Mouse (Mus musculus): ENCODE data around the gene Sema6d.

Gene Sema6d

DNA sequence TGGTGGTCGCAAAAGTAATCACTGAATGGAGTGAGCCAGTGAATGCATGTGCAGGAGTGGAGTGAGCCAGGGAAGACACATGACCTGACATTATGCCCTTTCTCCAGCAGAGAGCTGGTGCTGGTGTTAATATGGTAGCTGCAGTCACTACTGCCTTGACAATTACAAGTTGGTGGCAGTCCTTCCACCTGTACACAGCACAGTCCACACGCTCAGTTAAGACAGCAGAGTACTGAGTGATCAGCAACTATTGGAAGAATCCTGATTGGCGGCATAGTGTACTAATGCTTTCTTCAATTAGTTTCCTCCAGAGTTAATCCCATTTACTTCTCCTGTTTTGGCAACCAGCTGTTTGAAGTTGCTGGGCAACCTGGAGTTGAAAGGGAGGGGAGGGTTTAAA lies 81.9 kb downstream of the Sema6d start:
- no peak for DNase-seq (ENCODE audit: low spot score in 2 of 2)

DNA sequence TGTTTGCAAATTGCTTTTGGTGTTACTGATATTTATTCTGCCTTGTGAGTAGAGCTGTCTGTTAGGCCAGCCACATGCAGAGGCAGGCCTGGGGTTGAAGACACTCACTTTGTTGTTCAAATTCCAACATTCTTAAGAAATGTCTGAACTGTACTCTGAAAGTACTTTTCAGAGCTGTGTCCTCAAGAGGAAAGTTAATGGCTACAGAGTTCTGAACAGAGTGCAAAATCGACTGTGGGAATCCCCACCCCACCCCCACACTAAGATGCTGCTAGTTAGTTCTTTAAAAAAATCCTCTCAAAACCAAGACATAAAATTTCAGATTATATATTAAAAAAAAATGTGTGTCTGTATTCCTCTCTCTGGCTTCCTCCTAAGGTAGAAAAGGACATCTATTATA lies 86.5 kb downstream of the Sema6d start:
- no peak for DNase-seq (ENCODE audit: low spot score in 2 of 2)

DNA sequence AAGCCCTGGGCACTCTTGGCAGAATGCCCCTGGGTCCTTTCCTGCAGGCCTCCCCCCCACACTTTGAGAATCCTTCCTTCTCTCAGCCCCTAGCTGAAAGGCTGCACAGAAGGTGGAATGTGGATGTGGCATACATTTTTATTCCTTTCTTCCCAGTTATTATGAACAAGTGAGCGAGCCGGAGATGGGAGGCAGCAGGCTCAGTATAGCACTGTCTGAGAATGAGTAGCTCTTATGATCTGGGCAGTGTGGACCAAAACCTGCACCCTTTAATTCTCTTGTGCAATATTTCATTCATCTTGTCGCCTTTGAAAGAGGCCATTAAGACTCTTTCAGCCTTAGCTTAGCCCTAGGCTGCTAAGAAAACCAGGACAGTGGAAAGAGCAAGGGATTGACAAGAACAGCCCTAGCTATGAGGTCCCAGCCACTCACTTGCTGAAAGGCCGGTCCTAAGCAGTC lies 87.0 kb downstream of the Sema6d start:
- DNase-seq (ENCODE audit: low spot score in 2 of 2), result no peak

DNA sequence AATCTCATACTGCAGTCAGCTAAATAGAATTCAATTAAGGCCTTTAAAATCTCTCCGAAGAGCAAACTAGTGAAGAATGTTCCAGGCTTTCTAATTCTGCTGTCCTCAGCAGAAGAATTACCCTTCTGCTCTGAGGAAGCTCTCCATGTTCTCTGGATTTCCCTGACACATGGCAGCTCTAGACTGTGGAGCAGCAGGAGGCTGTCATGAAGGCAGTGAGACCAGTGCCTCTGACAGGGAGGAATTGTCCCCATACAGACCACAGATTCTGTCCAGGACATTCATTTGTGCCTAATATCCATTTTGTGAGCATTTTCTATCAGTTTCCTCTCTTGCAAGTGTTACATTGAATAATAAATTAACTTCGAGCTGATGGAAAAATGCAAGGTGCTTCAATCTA lies 99.5 kb downstream of the Sema6d start:
- DNase-seq (ENCODE audit: low spot score in 2 of 2), result no peak

DNA sequence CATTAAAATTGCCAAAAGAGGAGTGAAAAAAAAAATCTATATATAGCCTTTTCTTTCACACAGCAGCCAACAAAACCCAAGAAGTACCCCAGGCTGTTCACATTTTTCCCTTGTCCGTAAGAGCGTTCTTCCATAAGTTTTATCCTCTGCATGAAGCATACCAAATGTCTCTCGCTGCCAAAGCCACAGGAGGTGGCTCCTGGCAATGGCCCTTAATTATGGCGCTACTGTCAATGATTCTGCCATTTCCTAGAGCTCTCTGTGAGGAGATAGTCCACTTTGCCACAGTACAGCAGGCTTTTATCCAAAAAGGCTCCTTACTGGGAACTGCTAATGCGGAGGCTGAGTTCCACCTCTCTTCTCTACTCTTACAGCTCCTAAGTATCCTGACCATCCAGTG lies 104.3 kb downstream of the Sema6d start:
- no peak for DNase-seq (ENCODE audit: low spot score in 2 of 2)

DNA sequence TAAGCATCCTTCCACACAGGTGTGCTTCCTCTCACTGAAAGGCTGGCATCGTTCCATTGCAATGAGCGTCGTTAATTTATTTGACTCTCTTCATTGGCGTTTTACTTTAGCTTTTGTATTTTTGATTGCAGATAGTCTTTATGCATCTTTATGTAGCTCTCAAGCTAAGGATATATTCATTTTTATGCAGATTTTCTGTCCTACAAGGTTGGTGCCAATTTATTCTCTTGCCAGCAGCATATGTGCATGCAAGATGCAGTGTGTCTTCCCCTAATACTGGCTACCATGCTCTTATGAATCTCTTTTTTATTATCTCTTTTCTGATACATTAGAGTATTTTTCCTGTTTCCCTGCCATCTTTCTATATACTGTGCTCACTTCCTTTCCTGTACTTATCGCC lies 111.7 kb downstream of the Sema6d start:
- DNase-seq (ENCODE audit: low spot score in 2 of 2), result no peak

DNA sequence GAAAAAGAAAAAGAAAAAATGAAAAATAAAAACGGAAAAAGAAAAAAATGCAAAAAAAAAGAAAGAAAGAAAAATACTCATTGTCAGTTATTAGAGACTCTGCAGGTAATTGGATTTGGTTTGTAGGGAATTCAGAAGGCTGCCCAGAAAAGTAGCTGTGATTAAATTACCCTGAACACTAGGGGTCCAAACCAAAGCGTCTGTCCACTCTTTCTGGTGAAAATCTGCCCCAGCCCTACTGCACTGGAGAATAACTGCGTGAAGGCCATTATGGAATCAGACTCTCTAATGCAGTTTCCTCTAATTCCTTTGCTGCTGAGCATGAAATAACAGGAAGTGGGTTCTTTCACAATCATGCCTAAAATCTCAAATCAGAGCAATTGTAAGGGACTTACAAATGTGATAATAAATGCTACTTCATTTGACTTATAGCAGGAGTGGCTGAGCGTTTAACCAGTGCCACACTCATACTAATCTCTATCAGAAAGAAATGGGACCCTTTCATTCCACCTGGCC lies 112.8 kb downstream of the Sema6d start:
- DNase-seq (ENCODE audit: low spot score in 2 of 2), result no peak

DNA sequence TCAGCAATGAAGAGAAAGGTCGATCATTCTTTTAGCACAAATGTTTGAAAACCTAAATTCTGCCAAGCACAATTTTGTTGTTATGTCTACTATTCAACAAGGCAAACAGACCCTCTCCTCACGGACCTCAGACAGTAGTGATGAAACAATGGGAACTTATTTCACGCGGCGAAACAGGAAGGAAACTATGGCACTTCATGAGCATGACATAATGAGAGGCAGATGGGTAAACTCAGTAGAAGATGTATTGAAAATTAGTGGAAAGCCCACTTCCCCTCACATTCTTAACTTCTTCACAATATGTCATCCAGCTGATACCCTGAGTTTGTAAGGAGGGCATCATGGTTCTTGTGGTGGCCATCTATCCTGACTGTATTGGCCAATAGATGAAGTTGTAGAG lies 116.0 kb downstream of the Sema6d start:
- no peak for DNase-seq (ENCODE audit: low spot score in 2 of 2)

DNA sequence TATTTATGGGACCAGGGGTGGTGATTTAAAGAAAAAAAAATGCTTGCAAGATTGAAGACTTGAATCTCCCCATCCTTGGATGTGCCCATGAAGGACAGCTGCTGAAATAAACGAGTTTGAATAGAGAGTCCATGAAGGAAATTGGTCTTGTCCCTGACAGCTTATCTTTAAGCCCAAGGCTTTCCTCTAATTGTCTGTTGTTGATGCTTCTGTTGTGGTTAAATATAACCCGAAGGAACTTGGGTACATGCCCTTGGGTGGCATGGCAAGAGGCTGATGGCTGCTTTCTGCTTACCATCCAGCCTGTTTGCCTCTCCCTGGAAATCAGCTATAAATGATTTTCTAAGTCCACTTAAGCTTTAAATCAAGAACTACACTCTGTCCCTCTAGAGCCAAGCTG lies 118.5 kb downstream of the Sema6d start:
- no peak for DNase-seq (ENCODE audit: low spot score in 2 of 2)

DNA sequence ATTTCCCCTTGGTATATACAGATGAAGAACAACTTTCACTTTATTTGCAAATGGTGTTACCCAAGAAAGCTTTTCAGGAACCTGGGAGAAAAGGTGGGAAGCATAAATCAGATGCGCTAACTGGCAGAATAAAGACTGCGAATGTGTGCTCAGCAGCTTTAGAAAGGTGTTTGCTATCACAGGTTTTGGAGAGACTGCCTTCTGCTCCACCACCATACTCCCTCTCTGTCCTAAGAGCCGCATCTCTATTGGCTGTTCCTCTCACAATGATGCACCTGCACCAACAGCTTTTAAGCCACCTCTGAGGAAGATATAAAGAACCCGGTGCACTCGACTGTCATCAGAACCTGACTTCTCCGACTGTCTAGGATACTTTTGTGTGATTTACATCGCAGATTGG lies 133.8 kb downstream of the Sema6d start:
- no peak for DNase-seq (ENCODE audit: low spot score in 2 of 2)

DNA sequence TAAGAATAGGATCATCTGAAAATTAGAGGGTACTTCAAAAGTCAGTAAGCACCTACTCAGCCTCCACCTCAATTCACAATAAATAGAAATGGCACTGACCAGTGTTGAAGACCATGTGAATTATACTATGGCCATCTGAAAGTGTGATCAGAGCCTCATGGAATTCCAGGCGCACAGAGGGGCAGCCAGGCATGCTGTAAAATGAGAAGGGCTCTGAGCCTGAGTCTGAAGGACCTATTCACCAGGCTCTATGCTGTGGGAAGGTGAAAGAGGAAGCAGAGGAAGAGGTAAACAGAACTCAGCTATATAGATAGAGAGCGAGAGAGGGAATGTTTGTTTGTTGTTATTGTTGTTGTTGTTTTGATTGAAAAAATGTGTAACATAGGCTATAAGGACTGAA lies 134.6 kb downstream of the Sema6d start:
- no peak for DNase-seq (ENCODE audit: low spot score in 2 of 2)

DNA sequence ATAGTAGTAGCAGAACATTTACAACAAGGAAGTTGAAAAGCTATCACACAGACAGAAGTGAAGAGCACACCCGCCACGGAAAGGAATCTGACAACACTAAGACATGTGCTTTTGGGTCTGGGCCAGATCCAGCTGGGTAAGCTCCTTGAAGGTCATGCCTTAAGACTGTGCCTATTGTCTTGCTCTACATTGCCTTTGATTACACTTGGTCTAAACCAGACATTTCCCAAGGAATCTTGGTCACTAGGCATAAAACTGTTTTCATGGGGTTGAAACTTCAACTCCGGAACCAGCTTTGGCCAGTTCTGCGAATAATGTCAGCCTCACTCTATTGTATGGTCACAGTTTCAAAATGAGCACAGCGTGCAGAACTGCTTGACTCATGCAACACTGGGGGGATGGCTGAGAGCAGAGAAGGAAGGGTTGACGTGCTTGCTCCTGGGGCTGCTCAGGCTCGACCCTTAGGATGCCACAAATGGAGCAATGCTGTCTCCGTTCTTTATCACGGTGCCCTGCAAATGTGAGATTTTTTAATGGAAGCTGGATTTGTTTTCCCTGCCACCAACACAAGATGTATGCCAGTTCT lies 145.0 kb downstream of the Sema6d start:
- no peak for DNase-seq (ENCODE audit: low spot score in 2 of 2)

DNA sequence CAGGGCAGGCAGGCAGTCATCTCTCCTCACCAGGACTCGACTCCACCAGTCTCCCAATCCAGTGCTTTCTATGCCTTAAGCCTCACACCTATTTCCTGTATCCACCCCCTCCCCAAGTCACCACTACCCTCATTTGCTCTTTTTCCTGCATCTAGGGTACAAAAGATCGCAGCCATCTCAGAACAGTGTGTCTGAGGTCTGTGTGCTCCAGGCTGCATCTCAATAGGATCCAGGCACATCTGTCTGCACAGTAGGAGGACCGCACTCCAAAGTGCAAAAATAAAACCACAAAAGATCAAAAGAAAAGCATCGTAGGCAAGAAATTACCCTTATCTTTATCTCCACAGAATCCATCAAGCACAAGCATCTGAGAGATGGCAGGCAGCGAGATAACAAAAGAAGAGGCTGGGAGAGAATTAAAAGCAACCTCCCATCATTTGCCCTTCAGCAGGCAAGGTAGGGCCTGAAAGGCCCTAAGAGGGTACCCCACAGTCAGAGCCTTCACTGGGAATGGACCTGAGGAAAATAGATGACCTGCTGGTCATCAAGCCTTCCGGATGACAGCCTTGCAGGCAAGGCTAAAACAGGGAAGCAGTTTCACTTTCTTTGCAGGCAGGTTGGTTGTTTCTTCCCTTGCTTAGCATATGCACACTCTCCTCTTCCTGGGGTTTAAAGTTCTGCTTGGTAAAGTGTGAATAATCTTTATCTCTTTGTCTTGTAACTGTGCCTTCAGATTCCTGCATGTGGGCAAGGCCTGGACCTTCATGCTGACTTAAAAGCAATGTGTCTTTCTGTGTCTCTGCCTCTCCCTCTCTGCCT lies 145.7 kb downstream of the Sema6d start:
- DNase-seq (ENCODE audit: low spot score in 2 of 2), result no peak

DNA sequence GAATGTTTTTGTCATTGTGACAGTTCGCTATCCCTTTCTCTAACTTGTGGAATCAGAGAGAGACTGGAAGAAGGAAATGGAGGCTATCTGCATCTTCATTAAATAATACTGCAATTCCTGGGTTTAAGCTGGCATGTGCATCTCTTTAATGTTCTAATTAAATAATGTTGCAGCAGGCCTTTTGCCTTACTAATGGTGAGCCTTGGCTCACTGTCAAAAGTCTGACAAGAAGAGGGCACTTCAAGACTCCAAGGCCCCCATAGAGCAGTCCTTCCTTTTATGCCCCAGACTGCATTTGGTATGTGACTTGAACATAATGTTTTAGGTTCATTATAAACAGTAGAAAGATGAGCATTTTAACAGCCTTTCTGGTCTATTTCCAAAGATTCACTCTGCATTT lies 147.1 kb downstream of the Sema6d start:
- DNase-seq (ENCODE audit: low spot score in 2 of 2), result no peak

DNA sequence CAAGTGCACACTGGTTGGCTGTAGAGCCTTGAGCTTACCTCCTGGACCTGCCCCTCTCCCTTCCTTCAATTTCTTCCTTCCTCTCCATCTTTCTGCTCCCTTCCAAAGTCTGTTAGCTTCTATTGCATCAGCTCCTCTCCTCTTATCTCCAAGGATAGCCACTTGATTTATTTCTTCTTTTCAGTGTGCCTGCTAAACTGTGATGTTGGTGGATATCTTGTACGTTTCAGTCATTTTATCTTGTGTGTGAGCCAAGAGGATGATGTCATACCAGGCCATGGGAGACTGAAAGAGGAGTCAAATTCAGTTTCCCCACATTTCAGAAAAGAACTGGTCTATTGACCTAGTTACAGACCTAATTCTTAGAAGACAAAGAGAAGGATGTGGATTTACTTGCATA lies 153.8 kb downstream of the Sema6d start:
- no peak for DNase-seq (ENCODE audit: low spot score in 2 of 2)

DNA sequence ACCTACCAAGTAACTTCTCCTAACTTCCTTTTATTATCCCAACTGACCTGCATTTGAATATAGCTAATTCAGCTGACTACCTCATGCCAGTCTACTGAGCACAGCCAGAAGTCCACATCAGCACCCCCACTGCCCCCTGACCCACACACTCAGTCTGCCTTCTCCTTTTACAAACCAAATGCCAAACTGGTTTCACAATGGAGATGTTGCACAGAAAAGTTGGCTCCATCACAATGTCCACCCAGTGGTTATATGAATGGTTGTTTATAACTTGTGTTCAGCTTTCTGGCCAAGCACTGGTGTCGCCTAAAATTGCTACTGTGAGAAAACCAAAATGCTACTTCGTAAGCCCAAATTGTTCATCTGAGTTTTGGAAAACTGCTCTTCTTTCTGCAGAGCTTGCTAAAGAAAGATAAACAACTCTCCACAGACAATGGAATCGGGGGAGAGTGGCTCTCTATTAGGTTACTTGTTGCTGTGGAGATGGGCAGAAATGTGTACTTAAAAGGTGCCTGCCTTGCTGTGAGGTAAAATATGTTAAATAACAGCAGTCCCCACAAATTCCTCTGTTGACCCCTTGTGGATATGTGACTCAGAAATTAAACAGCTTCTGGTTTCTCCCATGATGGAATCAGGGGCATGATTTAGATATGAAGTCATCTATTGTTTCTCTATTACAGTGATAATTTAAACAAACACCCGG lies 154.9 kb downstream of the Sema6d start:
- no peak for DNase-seq (ENCODE audit: low spot score in 2 of 2)

DNA sequence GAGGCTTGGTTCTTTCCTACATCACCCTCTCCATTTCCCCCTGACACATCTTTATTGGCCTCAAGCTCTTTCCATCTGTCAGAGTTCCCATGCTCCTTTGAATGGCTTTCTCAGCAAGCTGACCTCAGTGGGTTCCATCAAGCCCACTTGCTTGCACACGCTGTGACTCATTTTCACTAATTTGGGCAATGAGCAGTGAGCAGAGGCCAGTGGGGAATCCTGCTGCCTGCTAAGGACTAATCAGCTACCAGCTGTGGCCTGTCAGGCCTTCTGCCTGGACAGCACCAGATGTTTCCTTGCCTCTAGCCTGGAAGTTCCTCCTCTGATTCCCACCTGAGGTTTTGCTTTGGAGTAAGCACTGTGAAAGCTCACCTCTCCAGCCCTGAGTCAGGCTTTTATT lies 168.3 kb downstream of the Sema6d start:
- no peak for DNase-seq (ENCODE audit: low spot score in 2 of 2)

DNA sequence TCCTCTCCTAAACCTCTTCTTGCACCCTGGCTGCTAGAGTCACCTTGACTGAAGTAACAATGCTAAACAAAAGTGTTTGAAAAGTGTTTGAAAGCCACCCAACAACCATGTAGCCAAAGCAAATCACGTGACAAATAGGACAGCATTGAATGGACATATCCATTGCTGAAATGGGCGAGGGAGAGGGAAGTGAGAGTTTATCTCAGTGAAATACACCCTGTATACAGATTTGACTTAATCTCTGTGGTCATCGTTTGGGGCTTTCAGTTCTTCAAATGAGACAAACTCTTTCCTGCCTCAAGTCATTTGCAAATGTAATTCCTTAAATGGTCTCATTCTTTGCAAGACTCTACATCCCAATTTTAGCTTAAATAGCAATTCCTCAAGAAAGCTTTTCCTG lies 174.5 kb downstream of the Sema6d start:
- DNase-seq (ENCODE audit: low spot score in 2 of 2), result no peak

DNA sequence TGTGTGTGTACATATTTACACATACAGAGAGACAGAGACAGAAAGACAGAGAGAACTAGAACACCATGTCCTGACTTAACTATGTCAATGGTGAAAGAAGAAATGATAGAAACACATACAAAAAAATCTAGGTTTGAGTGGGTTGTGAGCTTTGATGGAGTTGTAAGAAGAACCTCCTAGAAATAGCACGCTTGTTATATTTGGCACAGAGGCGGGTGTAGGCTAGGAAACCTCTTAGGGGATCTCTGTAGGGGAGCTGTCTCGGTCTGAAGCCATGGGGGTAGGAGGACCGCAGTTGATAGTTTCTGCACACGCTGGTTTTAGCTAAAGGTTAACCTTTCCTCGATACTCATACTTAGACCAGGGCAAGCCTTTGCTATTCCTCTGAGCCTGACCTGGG lies 181.4 kb downstream of the Sema6d start:
- no peak for DNase-seq (ENCODE audit: low spot score in 2 of 2)

DNA sequence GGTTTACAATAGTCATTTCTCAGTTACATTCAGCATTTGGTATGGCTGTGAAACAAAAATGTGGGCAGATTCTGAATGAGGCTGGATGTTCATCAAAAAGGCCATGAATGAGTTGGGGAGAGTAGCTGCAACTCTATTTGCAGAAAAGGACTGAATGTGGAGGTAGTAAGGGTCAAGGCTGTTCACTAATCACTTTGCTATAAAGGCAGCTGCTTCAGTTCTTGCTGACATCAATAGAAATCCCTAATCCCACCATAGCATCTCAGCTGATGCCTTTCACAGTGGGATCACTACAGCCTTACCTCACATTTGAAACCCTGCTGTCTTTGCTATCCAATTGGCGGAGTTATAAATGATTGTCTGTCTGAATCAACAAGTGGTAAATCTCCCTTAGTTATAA lies 187.7 kb downstream of the Sema6d start:
- no peak for DNase-seq (ENCODE audit: low spot score in 2 of 2)

DNA sequence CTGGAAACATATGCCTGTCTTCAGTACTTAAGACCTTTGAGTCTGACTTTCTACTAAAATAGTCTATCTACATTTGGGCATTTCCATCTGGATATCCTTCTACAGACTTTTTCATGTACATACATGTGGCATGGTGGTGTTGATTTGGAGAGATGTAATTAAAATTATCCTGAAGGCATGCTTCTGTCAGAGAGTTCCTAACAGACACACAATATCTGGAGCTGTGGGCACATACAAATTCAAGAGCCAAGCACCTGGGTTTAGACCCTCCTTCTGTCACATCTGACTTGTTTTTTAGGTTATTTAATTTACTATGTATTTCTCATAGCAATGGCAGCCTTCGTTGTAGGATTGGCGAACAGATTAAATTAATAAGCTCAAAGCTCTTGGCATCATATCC lies 195.3 kb downstream of the Sema6d start:
- no peak for DNase-seq (ENCODE audit: low spot score in 2 of 2)

DNA sequence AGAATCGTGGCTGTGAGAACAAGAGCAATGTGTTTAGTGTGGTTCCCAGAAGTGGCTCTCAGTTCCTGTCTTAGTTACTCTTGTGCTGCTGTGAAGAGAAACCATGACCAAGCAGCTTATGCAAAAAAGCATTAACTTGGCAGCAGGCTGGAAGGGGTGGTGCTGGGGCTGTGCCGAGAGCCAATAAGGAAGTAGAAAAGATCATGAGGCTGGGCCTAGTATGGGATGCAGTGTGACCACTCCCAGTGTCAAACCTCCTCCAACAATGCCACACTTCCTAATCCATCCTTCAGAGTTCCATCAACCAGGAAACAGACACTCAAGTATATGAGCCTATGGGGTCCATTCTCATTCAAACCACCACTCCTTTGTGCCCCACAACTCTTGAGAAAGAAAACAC lies 199.6 kb downstream of the Sema6d start:
- DNase-seq (ENCODE audit: low spot score in 2 of 2), result no peak

DNA sequence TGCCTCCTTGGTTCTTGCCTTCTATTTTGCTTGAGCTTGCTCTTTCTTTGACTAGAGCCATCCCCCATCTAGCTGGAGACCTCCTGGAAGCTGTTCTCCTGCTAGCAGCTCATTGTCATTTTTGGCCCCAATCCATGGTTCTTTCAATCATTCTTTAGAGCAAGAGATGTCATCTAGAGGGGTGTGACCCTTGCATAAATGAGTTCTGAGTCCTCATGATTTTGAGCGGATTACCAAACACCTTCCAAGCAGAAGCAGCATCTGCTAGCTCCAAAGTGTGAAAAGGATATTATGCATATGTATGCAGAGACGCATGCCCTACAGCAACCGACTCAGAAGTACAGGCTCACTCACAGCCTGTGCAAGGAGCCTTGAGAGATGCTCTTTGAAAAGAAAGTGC lies 201.4 kb downstream of the Sema6d start:
- peak; percentile 15 to 22 for DNase-seq (ENCODE audit: low spot score in 2 of 2)

All from frontal cortex, postnatal 14 days (tissue).